Comparison of ENCODE assay signal across 8 mouse cellular contexts in the genomic region with DNA sequence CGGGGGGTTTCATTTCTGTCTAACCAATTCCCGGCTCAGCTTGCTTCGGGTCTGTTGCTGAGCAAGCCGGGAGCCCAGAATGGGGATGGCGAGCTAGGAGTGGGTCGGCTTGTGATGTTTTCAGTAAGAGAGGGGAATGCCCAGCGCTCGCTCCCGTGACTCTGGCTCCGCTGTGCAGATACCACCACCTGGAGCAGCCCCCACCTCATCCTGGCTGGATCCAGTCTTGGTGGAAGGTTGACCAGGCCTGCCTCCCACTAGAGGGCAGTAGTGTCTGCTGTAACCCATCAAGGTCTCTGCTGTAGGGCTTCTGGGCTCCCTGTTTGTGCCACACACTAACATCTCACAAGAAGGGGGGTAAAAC. TPM values are rescaled to one million over a fixed set of nuclear protein-coding genes. Genes with fewer than 3 reads are reported as not detected.
DNase-seq lines count a peak whose midpoint lies in the region; ATAC-seq and TF ChIP-seq lines count a peak whose summit lies in the region.

No protein-coding gene starts in this region.

- no peak overlapping the region for H3K27ac ChIP-seq in brown adipose tissue, adult 24 weeks (replicated peaks; ENCODE audit: low read depth, low read length)
- H3K27ac ChIP-seq in forebrain, embryonic 12.5 days = peak overlapping the region; percentile 78
- peak overlapping the region; percentile 72 for H3K27ac ChIP-seq in heart, embryonic 16.5 days (ENCODE audit: low read length)
- no peak overlapping the region for H3K27ac ChIP-seq in liver, embryonic 16.5 days (ENCODE audit: low read length)
- peak overlapping the region; percentile 86 for H3K27ac ChIP-seq in neural tube, embryonic 15.5 days (replicated peaks)

- H3K9ac ChIP-seq in forebrain, embryonic 12.5 days = peak overlapping the region; percentile 60
- H3K9ac ChIP-seq in heart, embryonic 16.5 days (ENCODE audit: low read length) = peak overlapping the region; percentile 62
- peak overlapping the region; percentile 32; the same call in 1 of the 2 replicates for H3K9ac ChIP-seq in liver, embryonic 16.5 days (ENCODE audit: low read depth, low read length)
- peak overlapping the region; percentile 57 for H3K9ac ChIP-seq in neural tube, embryonic 15.5 days (replicated peaks)

- no peaks in the 10 kb centered on the region for H3K9me3 ChIP-seq in E14TG2a.4 (ENCODE audit: low read length)
- H3K9me3 ChIP-seq in forebrain, embryonic 12.5 days = no peaks in the 10 kb centered on the region
- 0 out of 2 replicates have a peak, but pooled peaks cover 5% of the 10 kb centered on the region for H3K9me3 ChIP-seq in heart, embryonic 16.5 days (replicated peaks; ENCODE audit: control insufficient read depth, low read length)
- H3K9me3 ChIP-seq in liver, embryonic 16.5 days (replicated peaks; ENCODE audit: control insufficient read depth, low read length) = no peaks in the 10 kb centered on the region
- H3K9me3 ChIP-seq in neural tube, embryonic 15.5 days (replicated peaks) = no peaks in the 10 kb centered on the region

- DNase-seq in kidney, postnatal 25 days = peak; percentile 78 to 84
- DNase-seq in thymus, adult 18-20 months = peak; percentile 16 to 19

- peaks cover 11% of the 10 kb centered on the region; the same call in 1 of the 2 replicates for H3K36me3 ChIP-seq in E14TG2a.4 (ENCODE audit: insufficient read depth, low read length)
- H3K36me3 ChIP-seq in forebrain, embryonic 12.5 days (replicated peaks) = no peaks in the 10 kb centered on the region
- peaks cover 29% of the 10 kb centered on the region for H3K36me3 ChIP-seq in heart, embryonic 16.5 days (ENCODE audit: control insufficient read depth, insufficient read depth)
- H3K36me3 ChIP-seq in liver, embryonic 16.5 days (ENCODE audit: control insufficient read depth, insufficient read depth) = peaks cover 88% of the 10 kb centered on the region
- peaks cover 12% of the 10 kb centered on the region for H3K36me3 ChIP-seq in neural tube, embryonic 15.5 days

- TF ChIP-seq CTCF in E14TG2a.4 (conservative IDR thresholded peaks at IDR 0.05; ENCODE audit: low read length) = peak; percentile 64

- H3K27me3 ChIP-seq in E14TG2a.4 (ENCODE audit: insufficient read depth, low read length) = no peaks in the 10 kb centered on the region
- 0 out of 2 replicates have a peak, but pooled peaks cover 3% of the 10 kb centered on the region for H3K27me3 ChIP-seq in forebrain, embryonic 12.5 days
- no peaks in the 10 kb centered on the region for H3K27me3 ChIP-seq in heart, embryonic 16.5 days (ENCODE audit: control insufficient read depth, insufficient read depth, low read length)
- no peaks in the 10 kb centered on the region for H3K27me3 ChIP-seq in liver, embryonic 16.5 days (ENCODE audit: control insufficient read depth, insufficient read depth, low read depth, low read length)
- H3K27me3 ChIP-seq in neural tube, embryonic 15.5 days (replicated peaks) = no peaks in the 10 kb centered on the region

- 4% methylated on average over 10 of the region's 10 CpGs for whole genome bisulfite sequencing in forebrain, embryonic 12.5 days
- WGBS in heart, embryonic 16.5 days = 15% methylated on average over 10 of the region's 10 CpGs
- WGBS in liver, embryonic 16.5 days (ENCODE audit: insufficient replicate concordance) = 25% methylated on average over 10 of the region's 10 CpGs
- 4% methylated on average over 10 of the region's 10 CpGs for WGBS in neural tube, embryonic 15.5 days

- peak overlapping the region; percentile 65 for H3K4me2 ChIP-seq in forebrain, embryonic 12.5 days
- peak overlapping the region; percentile 71 for H3K4me2 ChIP-seq in heart, embryonic 16.5 days (ENCODE audit: low read depth, low read length)
- no peak overlapping the region for H3K4me2 ChIP-seq in liver, embryonic 16.5 days (ENCODE audit: low read depth, low read length)
- peak overlapping the region; percentile 85 for H3K4me2 ChIP-seq in neural tube, embryonic 15.5 days

- H3K4me3 ChIP-seq in E14TG2a.4 (replicated peaks; ENCODE audit: low read length) = no peak overlapping the region
- H3K4me3 ChIP-seq in brown adipose tissue, adult 24 weeks (ENCODE audit: insufficient read depth, low read depth, low read length) = 0 out of 2 replicates have a peak overlapping the region, but pooled peaks have one; percentile 5
- peak overlapping the region; percentile 40 for H3K4me3 ChIP-seq in forebrain, embryonic 12.5 days (replicated peaks)
- H3K4me3 ChIP-seq in heart, embryonic 16.5 days (ENCODE audit: low read length) = peak overlapping the region; percentile 48
- H3K4me3 ChIP-seq in liver, embryonic 16.5 days (ENCODE audit: low read depth, low read length) = no peak overlapping the region
- H3K4me3 ChIP-seq in neural tube, embryonic 15.5 days (replicated peaks) = peak overlapping the region; percentile 44

- ATAC-seq in forebrain, embryonic 12.5 days (ENCODE audit: low FRiP score) = peak; percentile 93
- peak; percentile 43; the same call in 1 of the 2 replicates for ATAC-seq in heart, embryonic 16.5 days (replicated peaks; ENCODE audit: extremely low read depth, insufficient read depth, low FRiP score)
- ATAC-seq in liver, embryonic 16.5 days (ENCODE audit: low read depth) = peak; percentile 69
- peak; percentile 93 for ATAC-seq in neural tube, embryonic 15.5 days (ENCODE audit: low FRiP score)

- peaks cover 6% of the 10 kb centered on the region; the same call in 1 of the 2 replicates for H3K4me1 ChIP-seq in E14TG2a.4 (replicated peaks; ENCODE audit: low read depth, low read length)
- H3K4me1 ChIP-seq in brown adipose tissue, adult 24 weeks (ENCODE audit: control insufficient read depth, insufficient read depth, insufficient read length, low read length) = no peaks in the 10 kb centered on the region; the same call in 1 of the 2 replicates
- peaks cover 9% of the 10 kb centered on the region for H3K4me1 ChIP-seq in forebrain, embryonic 12.5 days
- peaks cover 47% of the 10 kb centered on the region for H3K4me1 ChIP-seq in heart, embryonic 16.5 days (ENCODE audit: control insufficient read depth, insufficient read depth, low read length)
- peaks cover 29% of the 10 kb centered on the region for H3K4me1 ChIP-seq in liver, embryonic 16.5 days (ENCODE audit: control insufficient read depth, low read depth, low read length)
- H3K4me1 ChIP-seq in neural tube, embryonic 15.5 days = peaks cover 12% of the 10 kb centered on the region

RNA-seq across cellular contexts. Expression of a gene that starts 31.9 kb away (rescaled TPM):
- polyA plus RNA-seq in brown adipose tissue, adult 24 weeks (2012; ENCODE audit: insufficient read depth, insufficient read length, missing spikeins) = 74.5 and 79.6 TPM in 2 replicates
- polyA plus RNA-seq in forebrain, embryonic 12.5 days (2016; fragmentation: Nextera tagmentation; extraction: Ambion mirVana) = 13.6 and 14.4 TPM in 2 replicates
- 213 and 219 TPM in 2 replicates for polyA plus RNA-seq in heart, embryonic 16.5 days (2015; fragmentation: Nextera tagmentation; extraction: Ambion mirVana)
- polyA plus RNA-seq in liver, embryonic 16.5 days (2015; fragmentation: Nextera tagmentation; extraction: Ambion mirVana) = 212 and 220 TPM in 2 replicates
- polyA plus RNA-seq in neural tube, embryonic 15.5 days (2015; fragmentation: Nextera tagmentation; extraction: Ambion mirVana) = 49.8 and 64.3 TPM in 2 replicates

Comparison
In these comparisons a context has a peak if more than half of its experiments do, and no peak if none do; other contexts are left out.
1. H3K4me3 ChIP-seq: peak in brown adipose tissue, adult 24 weeks (single experiment), forebrain, embryonic 12.5 days (single experiment), heart, embryonic 16.5 days (single experiment) and neural tube, embryonic 15.5 days (single experiment); none in E14TG2a.4 (single experiment) and liver, embryonic 16.5 days (single experiment).
2. H3K27ac ChIP-seq: peak in forebrain, embryonic 12.5 days (single experiment), heart, embryonic 16.5 days (single experiment) and neural tube, embryonic 15.5 days (single experiment); none in brown adipose tissue, adult 24 weeks (single experiment) and liver, embryonic 16.5 days (single experiment).
3. ATAC-seq: peak in every context shown above with its lines; median percentile 93 in forebrain, embryonic 12.5 days; 93 in neural tube, embryonic 15.5 days; 69 in liver, embryonic 16.5 days; 43 in heart, embryonic 16.5 days.
4. Peak in every context shown above with its lines, with median percentiles within 50 percentile points of each other: H3K9ac ChIP-seq.